Mouse (Mus musculus) hindbrain, embryonic 11.5 days (tissue): Measurements from ENCODE around the gene Tmem116. TPM values are rescaled to one million over a fixed set of nuclear protein-coding genes. Genes with fewer than 3 reads are reported as not detected.
"Not testable (repeated sequence)": the region's sequence is repeated elsewhere in the genome, so short reads cannot be mapped to it uniquely, and the experiment has no call there.

Source experiments
- ATAC-seq: fragments of 200-750 bp; cut with Nextera tagmentation; 2 replicates; pipeline ENCODE4 v1.8.0; 2017; ENCODE audit warnings: mild to moderate bottlenecking, moderate TSS enrichment, moderate library complexity; ENCODE audit not compliant: low FRiP score
- DNase-seq: peaks from one replicate; pipeline ENCODE4 v3.0.0-alpha.2; 2015; ENCODE audit warnings: low spot score
- H3K27ac ChIP-seq: fragments of 300-500 bp; sonication (generic); 2 replicates; pipeline ENCODE4 v1.5.1; 2014; ENCODE audit warnings: mild to moderate bottlenecking, low read depth, low read length
- H3K27me3 ChIP-seq: fragments of 300-500 bp; sonication (generic); 2 replicates; pipeline ENCODE4 v1.6.1; 2014; ENCODE audit warnings: mild to moderate bottlenecking, low read length, moderate library complexity, mixed read lengths; ENCODE audit not compliant: control insufficient read depth, insufficient read depth
- H3K36me3 ChIP-seq: fragments of 300-500 bp; sonication (generic); 2 replicates; pipeline ENCODE4 v1.6.1; 2014; ENCODE audit warnings: mild to moderate bottlenecking, low read length, moderate library complexity, mixed read lengths; ENCODE audit not compliant: control insufficient read depth, insufficient read depth
- H3K4me1 ChIP-seq: fragments of 300-500 bp; sonication (generic); replicated peaks from 2 replicates; pipeline ENCODE4 v1.6.1; 2014; ENCODE audit warnings: low read length, mixed read lengths; ENCODE audit not compliant: control insufficient read depth, insufficient read depth
- H3K4me2 ChIP-seq: fragments of 300-500 bp; sonication (generic); replicated peaks from 2 replicates; pipeline ENCODE4 v1.6.1; 2014; ENCODE audit warnings: mild to moderate bottlenecking, low read depth, low read length
- H3K4me3 ChIP-seq: fragments of 300-500 bp; sonication (generic); 2 replicates; pipeline ENCODE4 v1.5.1; 2014; ENCODE audit warnings: low read depth, low read length
- H3K9ac ChIP-seq: fragments of 300-500 bp; sonication (generic); 2 replicates; pipeline ENCODE4 v1.6.1; 2014; ENCODE audit warnings: low read depth, low read length
- H3K9me3 ChIP-seq: fragments of 300-500 bp; sonication (generic); 2 replicates; pipeline ENCODE4 v1.6.1; 2016; ENCODE audit warnings: low read length; ENCODE audit not compliant: control insufficient read depth
- WGBS: fragments of 180-500 bp; shearing (Covaris S2); extraction: QIAGEN DNeasy Blood & Tissue Kit; methylation state at CpG from one replicate; pipeline ENCODE4 v1.1.7; 2014; 5-methylcytosine and 5-hydroxymethylcytosine counted together
- polyA plus RNA-seq: library from polyadenylated mRNA; unstranded; fragments of >200 nt; fragmentation: Nextera tagmentation; extraction: Ambion mirVana; gene quantifications from 2 replicates; pipeline ENCODE4 v1.2.1, GENCODE M21; 2014

Tmem116 gene
- polyA plus RNA-seq, 1 experiment from 2014 or later: 0.85 TPM

DNA sequence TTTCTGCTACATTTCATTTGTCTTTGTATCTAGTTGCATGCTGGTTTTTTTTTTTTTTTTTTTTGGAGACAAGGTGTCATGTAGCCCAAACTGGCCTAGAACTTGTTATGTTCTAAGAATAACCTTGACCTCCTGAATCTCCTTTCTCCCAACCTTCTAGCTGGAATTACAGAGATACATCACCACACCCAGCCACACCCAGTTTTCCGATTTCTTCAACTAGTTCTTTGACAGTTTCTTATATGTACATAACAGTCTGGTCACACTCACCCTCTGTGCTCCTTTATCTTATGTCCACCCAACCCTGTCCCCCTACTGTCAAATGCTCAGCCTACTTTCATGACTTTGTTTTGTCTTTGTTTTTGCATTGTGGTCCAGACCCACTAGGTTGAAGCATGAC is 55.2 kb downstream of the Tmem116 start:
- Histone ChIP-seq H3K4me1 (no peaks in the 10 kb centered on the region), H3K36me3 (no peaks in the 10 kb centered on the region), H3K4me2 (no peak overlapping the region), H3K9ac (no peak overlapping the region), H3K9me3 (no peaks in the 10 kb centered on the region), H3K27me3 (no peaks in the 10 kb centered on the region), H3K4me3 (no peak overlapping the region), H3K27ac (no peak overlapping the region)
- ATAC-seq: no peak
- WGBS: 92% methylated on average over 1 of the region's 1 CpGs
- no peak for DNase-seq

DNA sequence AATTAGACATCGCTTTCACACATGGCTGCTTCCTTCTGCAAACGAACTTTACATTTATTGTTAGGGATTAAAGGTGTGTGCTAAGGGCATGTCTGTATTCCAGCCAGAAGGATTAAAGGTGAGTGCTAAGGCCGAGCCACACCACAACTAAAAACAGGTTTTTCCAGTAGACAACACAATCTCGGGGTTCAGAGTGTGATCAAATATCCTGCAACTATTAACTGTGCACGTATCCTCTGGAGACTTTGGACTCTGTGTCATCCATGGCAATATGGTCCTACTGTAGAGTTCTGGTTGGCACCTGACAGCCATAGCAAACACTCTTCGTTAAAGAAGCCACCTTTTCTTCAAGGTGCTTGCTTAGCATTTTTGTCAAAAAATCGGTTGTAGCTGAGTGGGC is 58.3 kb downstream of the Tmem116 start:
- Histone ChIP-seq H3K27ac (no peak overlapping the region), H3K9ac (no peak overlapping the region), H3K4me1 (no peaks in the 10 kb centered on the region), H3K27me3 (no peaks in the 10 kb centered on the region), H3K9me3 (no peaks in the 10 kb centered on the region), H3K4me2 (no peak overlapping the region), H3K4me3 (no peak overlapping the region), H3K36me3 (no peaks in the 10 kb centered on the region)
- ATAC-seq (no peak), DNase-seq (no peak)
- WGBS: 86% methylated on average over 7 of the region's 7 CpGs

DNA sequence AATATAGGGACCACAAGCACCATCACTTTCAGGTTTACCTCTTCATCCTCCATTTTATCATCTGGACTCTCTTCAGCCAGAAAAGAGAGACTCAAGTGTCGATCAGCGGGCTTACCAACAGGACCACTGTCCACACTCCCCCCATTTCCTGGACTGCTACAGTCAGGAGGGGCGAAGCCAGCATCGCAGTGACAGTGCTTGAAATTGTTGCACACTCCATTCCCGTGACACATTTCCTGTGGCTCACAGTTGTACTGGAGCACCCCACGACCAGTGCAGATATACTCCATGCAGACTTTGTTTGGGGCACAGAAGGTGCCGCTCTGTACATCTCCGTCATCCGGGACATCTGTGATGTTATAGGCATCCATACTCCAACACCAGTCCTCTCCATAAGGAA is 67.3 kb downstream of the Tmem116 start:
- no peak for ATAC-seq
- Histone ChIP-seq H3K36me3 (0 out of 2 replicates have a peak, but pooled peaks cover 5% of the 10 kb centered on the region), H3K27me3 (no peaks in the 10 kb centered on the region), H3K9ac (no peak overlapping the region), H3K9me3 (no peaks in the 10 kb centered on the region), H3K4me1 (no peaks in the 10 kb centered on the region), H3K4me3 (no peak overlapping the region), H3K4me2 (no peak overlapping the region), H3K27ac (no peak overlapping the region)
- WGBS: 95% methylated on average over 9 of the region's 9 CpGs
- DNase-seq: no peak

DNA sequence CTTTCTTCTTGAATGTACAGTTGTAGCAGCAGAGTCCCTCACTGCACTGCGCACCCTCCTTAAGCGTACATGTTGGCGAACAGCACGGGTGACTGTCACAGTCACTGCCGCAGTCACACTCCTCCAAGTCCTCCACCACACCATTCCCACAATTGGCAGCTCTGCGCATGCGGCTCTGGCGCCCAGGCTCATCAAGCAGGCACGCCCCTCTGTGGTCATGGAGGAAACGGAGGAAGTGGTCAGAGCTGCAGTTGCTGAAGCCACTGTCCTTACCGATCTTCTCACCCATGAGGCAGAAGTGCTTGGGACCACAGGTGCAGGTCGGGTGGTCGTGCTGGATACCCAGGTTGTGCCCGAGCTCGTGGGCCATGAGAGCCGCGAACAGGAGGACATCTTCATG is 68.1 kb downstream of the Tmem116 start:
- WGBS: 92% methylated on average over 10 of the region's 17 CpGs
- H3K36me3 ChIP-seq: peaks cover 10% of the 10 kb centered on the region
- H3K27ac ChIP-seq, H3K4me2 ChIP-seq, H3K4me3 ChIP-seq, H3K27me3 ChIP-seq, ATAC-seq, H3K9me3 ChIP-seq, H3K9ac ChIP-seq, DNase-seq, H3K4me1 ChIP-seq: not testable (repeated sequence)

DNA sequence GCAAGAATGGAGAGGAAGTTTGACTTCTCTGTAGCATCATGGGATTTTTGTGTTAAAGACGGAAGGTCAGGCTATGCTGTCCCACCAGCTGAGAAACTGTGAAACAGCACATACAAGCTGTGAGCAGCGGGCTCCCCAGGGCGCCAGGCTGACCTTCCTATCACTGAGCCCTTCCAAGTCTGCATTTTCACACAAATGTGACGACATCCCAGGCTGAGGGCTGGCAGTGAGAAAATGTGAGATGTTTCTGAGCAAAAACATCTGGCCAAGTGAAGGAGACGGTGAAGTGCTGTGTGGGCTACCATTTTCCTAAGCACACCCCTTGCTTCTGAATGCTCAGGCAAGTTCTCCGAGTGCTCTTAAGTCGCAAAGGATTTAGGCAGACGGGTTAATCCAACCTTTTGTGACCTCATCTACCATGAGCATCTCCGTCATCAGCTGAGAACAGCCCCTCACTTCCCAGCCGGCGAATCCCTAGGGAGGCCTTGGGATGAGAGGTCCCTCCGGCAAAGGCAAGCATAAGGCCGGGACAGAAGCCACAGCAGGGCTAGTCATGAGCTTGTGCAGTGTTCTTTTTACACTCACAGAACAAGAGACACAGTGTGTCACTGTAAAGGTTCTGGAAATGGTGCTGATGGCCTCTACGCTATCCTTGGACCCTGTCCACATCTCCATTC is 74.2 kb downstream of the Tmem116 start:
- Histone ChIP-seq H3K27me3 (no peaks in the 10 kb centered on the region), H3K27ac (no peak overlapping the region), H3K9me3 (no peaks in the 10 kb centered on the region), H3K4me3 (no peak overlapping the region), H3K36me3 (peaks cover 17% of the 10 kb centered on the region), H3K9ac (no peak overlapping the region), H3K4me2 (no peak overlapping the region), H3K4me1 (no peaks in the 10 kb centered on the region)
- DNase-seq: no peak
- 83% methylated on average over 14 of the region's 14 CpGs for WGBS
- no peak for ATAC-seq

DNA sequence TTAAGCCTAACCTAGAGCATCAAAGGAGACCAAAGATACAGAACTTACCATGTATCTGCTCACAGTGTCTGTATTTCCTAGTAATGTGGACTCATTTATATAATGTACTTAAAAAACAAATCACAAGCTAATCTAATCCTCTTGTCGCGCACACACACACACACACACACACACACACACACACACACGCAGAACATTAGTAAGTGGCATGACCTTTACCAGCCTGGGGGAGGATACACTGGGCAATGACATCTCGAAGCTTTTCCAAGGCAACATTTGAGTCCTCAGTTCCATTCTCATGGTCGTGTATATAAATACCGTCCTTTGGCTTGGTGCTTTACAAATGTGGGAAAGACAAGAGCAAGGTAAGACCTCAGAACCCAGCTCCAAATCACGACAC is 74.8 kb downstream of the Tmem116 start:
- H3K4me3 ChIP-seq: no peak overlapping the region
- H3K9me3 ChIP-seq: no peaks in the 10 kb centered on the region
- 85% methylated on average over 7 of the region's 7 CpGs for WGBS
- H3K9ac ChIP-seq: no peak overlapping the region
- DNase-seq (no peak), ATAC-seq (no peak)
- H3K36me3 ChIP-seq: peaks cover 15% of the 10 kb centered on the region
- no peak overlapping the region for H3K4me2 ChIP-seq
- no peaks in the 10 kb centered on the region for H3K4me1 ChIP-seq
- no peak overlapping the region for H3K27ac ChIP-seq
- no peaks in the 10 kb centered on the region for H3K27me3 ChIP-seq

DNA sequence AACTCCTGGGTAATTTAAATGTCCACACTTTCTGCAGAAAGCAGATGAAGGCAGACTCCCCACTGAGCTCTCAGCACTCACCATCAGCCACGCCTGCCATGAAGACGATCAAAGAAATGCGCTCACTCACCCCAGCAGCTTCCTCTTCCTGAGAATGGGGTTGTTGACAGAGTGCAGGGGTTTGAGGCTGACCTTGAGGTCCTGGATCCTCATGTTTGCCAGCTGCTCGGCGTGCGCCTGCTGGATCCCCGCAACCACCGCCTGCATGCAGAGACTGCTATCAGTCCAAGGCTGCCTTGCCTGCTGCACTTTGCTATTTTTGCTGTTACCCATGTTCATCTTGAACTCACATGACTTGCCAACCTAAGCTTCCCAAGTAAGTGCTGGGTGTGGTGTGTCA is 75.3 kb downstream of the Tmem116 start:
- Histone ChIP-seq H3K27ac (no peak overlapping the region), H3K4me3 (no peak overlapping the region), H3K36me3 (peaks cover 15% of the 10 kb centered on the region), H3K4me2 (no peak overlapping the region), H3K4me1 (no peaks in the 10 kb centered on the region), H3K27me3 (no peaks in the 10 kb centered on the region), H3K9ac (no peak overlapping the region), H3K9me3 (no peaks in the 10 kb centered on the region)
- ATAC-seq (no peak), DNase-seq (no peak)
- 75% methylated on average over 8 of the region's 8 CpGs for WGBS

DNA sequence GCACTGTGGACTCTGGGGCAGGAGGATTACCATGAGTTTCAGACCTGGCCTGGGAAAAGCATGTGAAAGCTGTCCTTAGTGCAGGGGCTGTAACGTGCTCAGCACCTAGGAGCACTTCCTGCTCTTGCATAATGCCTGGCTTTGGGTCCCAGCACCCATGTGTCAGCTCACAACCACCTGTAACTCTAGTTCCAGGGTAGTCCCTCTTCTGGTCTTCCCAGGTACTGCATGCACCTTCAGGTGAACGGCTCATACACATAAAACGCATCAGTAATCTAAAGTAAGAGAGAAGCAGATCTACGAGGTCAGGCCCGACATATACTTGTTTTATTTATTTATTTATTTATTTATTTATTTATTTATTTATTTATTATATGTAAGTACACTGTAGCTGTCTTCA is 82.8 kb downstream of the Tmem116 start:
- peak; percentile 44 for DNase-seq
- no peak overlapping the region for H3K9ac ChIP-seq
- 96% methylated on average over 5 of the region's 5 CpGs for WGBS
- no peaks in the 10 kb centered on the region for H3K27me3 ChIP-seq
- no peaks in the 10 kb centered on the region for H3K9me3 ChIP-seq
- ATAC-seq: no peak
- peaks cover 10% of the 10 kb centered on the region; the same call in 1 of the 2 replicates for H3K36me3 ChIP-seq
- no peak overlapping the region for H3K4me3 ChIP-seq
- H3K27ac ChIP-seq: no peak overlapping the region
- no peaks in the 10 kb centered on the region for H3K4me1 ChIP-seq
- no peak overlapping the region for H3K4me2 ChIP-seq

DNA sequence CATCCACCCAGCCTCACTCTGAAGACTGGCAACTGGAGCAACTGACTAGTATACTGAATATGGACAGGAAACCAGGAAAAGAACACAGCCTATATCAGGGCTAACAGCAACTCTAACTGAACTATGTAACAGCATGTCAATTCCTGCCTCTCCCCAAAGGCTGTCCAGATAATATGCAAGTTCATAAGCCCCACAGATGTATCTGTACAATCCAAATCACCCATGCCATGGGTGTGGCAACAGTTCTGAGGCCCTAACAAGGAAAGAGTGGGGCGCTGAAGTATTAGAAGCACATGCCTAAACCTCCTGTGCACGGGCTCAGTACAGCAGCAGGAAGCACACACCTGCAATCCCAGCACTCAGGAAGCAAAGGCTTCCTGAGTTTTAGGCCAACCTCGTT is 83.4 kb downstream of the Tmem116 start:
- H3K36me3 ChIP-seq: peaks cover 10% of the 10 kb centered on the region; the same call in 1 of the 2 replicates
- H3K9ac ChIP-seq: no peak overlapping the region
- no peak overlapping the region for H3K27ac ChIP-seq
- H3K9me3 ChIP-seq: no peaks in the 10 kb centered on the region
- WGBS: 94% methylated on average over 3 of the region's 3 CpGs
- no peak overlapping the region for H3K4me3 ChIP-seq
- ATAC-seq (no peak), DNase-seq (no peak)
- no peaks in the 10 kb centered on the region for H3K27me3 ChIP-seq
- no peak overlapping the region for H3K4me2 ChIP-seq
- H3K4me1 ChIP-seq: no peaks in the 10 kb centered on the region
